Mouse (Mus musculus): ENCODE results near the gene Clock. TPM values are rescaled to one million over a fixed set of nuclear protein-coding genes. Genes with fewer than 3 reads are reported as not detected.

The Clock gene
- polyA plus RNA-seq, 1 experiment from 2014 or later: 11.6 TPM

DNA sequence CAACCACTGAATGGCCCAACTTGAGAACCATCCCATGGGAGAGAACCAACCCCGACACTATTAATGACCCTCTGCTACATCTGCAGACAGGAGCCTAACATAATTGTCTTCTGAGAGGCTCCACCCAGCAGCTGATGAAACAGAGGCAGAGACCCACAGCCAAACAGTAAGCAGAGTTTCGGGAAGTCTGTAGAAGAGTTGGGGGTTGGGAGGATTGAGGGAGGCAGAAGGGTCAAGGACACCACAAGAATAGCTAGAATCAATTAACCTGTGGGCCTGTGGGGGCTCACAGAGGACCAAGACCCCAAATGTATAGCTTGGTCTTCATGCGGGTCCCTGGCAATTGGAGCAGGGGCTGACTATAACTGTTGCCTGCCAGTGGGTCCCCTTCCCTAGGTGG is 16.3 kb downstream of the Clock start:
- no peak overlapping the region for H3K27ac ChIP-seq (ENCODE audit: low read depth, low read length)
- H3K36me3 ChIP-seq (ENCODE audit: control insufficient read depth, insufficient read depth, low read length): no peaks in the 10 kb centered on the region
- no peaks in the 10 kb centered on the region for H3K9me3 ChIP-seq (ENCODE audit: control insufficient read depth, low read length)
- no peak for ATAC-seq (ENCODE audit: low FRiP score)
- no peaks in the 10 kb centered on the region for H3K27me3 ChIP-seq (ENCODE audit: control insufficient read depth, insufficient read depth, low read length)
- H3K4me1 ChIP-seq (ENCODE audit: control insufficient read depth, insufficient read depth, low read length): peaks cover 2% of the 10 kb centered on the region; the same call in 1 of the 2 replicates
- no peak overlapping the region for H3K4me2 ChIP-seq
- 93% methylated on average over 3 of the region's 3 CpGs for WGBS
- no peak for DNase-seq (ENCODE audit: low spot score, missing footprints)
- no peak overlapping the region for H3K9ac ChIP-seq (ENCODE audit: low read length)
- H3K4me3 ChIP-seq (ENCODE audit: low read depth, low read length): no peak overlapping the region

DNA sequence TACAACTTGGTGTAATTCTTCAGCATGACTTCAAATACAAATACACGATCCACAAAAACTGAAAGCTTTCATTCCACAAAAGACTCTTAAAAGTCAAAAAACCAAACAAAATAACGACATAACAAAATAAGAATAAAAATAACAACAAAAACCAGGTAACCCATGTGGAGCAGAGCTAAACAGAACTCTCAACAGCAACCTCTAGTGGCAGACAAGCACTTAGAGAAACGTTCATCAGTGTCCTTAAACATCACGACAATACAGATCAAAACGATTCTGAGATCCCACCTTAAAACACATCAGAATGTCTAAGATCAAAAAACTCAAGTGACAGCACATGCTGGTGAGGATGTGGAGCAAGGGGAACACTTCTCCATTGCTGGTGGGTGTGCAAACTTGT is 17.5 kb downstream of the Clock start:
- WGBS: 82% methylated on average over 5 of the region's 5 CpGs
- Histone ChIP-seq H3K27me3 (ENCODE audit: control insufficient read depth, insufficient read depth, low read length) (no peaks in the 10 kb centered on the region), H3K9me3 (ENCODE audit: control insufficient read depth, low read length) (no peaks in the 10 kb centered on the region), H3K36me3 (ENCODE audit: control insufficient read depth, insufficient read depth, low read length) (no peaks in the 10 kb centered on the region), H3K9ac (ENCODE audit: low read length) (no peak overlapping the region), H3K4me1 (ENCODE audit: control insufficient read depth, insufficient read depth, low read length) (peaks cover 2% of the 10 kb centered on the region; the same call in 1 of the 2 replicates), H3K4me3 (ENCODE audit: low read depth, low read length) (no peak overlapping the region), H3K27ac (ENCODE audit: low read depth, low read length) (no peak overlapping the region), H3K4me2 (no peak overlapping the region)
- DNase-seq (ENCODE audit: low spot score, missing footprints): no peak
- no peak for ATAC-seq (ENCODE audit: low FRiP score)

DNA sequence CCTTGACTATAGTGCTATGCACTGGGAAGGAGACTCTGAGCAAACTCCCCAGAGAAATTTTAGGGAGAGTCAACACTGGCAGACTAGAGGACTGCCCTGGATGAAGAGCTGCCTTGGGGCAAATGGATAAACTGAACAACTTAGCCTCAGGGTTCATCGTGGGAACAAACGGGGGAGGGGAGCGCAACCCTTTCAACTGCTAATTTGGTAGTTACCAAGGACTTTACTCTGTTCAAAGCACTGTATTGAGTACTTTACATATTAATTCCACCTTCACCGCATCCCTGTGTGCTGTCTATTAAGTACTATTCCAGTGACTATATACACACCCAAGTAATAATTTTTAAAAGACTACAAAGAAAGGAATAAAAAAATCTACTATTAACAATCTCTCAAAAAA is 18.9 kb downstream of the Clock start:
- H3K4me2 ChIP-seq: no peak overlapping the region
- no peak overlapping the region for H3K27ac ChIP-seq (ENCODE audit: low read depth, low read length)
- peak; percentile 33; the same call in 1 of the 2 replicates for ATAC-seq (ENCODE audit: low FRiP score)
- WGBS: 42% methylated on average over 4 of the region's 4 CpGs
- H3K27me3 ChIP-seq (ENCODE audit: control insufficient read depth, insufficient read depth, low read length): no peaks in the 10 kb centered on the region
- no peak overlapping the region for H3K4me3 ChIP-seq (ENCODE audit: low read depth, low read length)
- H3K9me3 ChIP-seq (ENCODE audit: control insufficient read depth, low read length): no peaks in the 10 kb centered on the region
- no peak for DNase-seq (ENCODE audit: low spot score, missing footprints)
- H3K36me3 ChIP-seq (ENCODE audit: control insufficient read depth, insufficient read depth, low read length): no peaks in the 10 kb centered on the region
- peaks cover 2% of the 10 kb centered on the region; the same call in 1 of the 2 replicates for H3K4me1 ChIP-seq (ENCODE audit: control insufficient read depth, insufficient read depth, low read length)
- H3K9ac ChIP-seq (ENCODE audit: low read length): no peak overlapping the region

DNA sequence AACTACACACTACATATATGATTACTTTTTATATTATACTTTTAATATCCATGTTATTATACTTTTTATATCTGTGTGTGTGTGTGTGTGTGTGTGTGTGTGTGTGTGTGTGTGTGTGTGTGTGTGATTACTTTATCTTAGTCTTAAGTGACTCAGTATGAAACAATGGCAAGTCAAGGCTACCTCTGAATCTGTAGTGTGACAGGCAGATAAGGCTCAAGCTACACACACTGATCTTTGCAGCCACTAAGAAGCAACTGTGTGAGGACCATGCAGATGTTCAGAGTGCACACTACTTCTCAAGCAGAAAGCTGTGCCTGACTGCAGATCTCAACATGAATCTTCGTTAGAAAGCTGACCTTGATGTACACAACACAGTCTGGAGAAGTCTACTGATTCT is 20.7 kb downstream of the Clock start:
- no peak overlapping the region for H3K4me2 ChIP-seq
- H3K9me3 ChIP-seq (ENCODE audit: control insufficient read depth, low read length): no peaks in the 10 kb centered on the region
- 87% methylated on average over 1 of the region's 1 CpGs for WGBS
- DNase-seq (ENCODE audit: low spot score, missing footprints): no peak
- no peak for ATAC-seq (ENCODE audit: low FRiP score)
- H3K36me3 ChIP-seq (ENCODE audit: control insufficient read depth, insufficient read depth, low read length): no peaks in the 10 kb centered on the region
- H3K27me3 ChIP-seq (ENCODE audit: control insufficient read depth, insufficient read depth, low read length): no peaks in the 10 kb centered on the region
- H3K9ac ChIP-seq (ENCODE audit: low read length): no peak overlapping the region
- H3K4me1 ChIP-seq (ENCODE audit: control insufficient read depth, insufficient read depth, low read length): peaks cover 2% of the 10 kb centered on the region; the same call in 1 of the 2 replicates
- H3K27ac ChIP-seq (ENCODE audit: low read depth, low read length): no peak overlapping the region
- no peak overlapping the region for H3K4me3 ChIP-seq (ENCODE audit: low read depth, low read length)

DNA sequence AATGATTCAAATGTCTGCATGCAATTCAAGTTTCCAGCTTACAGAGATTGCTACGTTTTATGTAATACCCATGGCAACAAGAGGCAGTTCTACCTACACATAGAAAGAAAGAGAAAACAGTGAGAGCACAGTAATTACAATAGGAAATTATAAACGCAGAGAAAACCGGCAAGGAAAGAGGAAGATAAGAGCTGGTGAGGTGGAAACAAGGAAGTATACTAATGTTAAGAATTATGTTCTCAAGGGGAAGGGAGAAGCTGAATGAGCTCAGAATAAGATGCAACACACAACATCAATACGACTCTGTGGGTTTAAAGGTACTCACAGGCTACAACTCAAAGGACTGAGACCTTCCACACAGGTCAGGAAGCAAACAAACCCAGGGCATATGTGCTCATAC is 29.6 kb downstream of the Clock start:
- H3K36me3 ChIP-seq (ENCODE audit: control insufficient read depth, insufficient read depth, low read length): no peaks in the 10 kb centered on the region
- H3K4me3 ChIP-seq (ENCODE audit: low read depth, low read length): no peak overlapping the region
- H3K27ac ChIP-seq (ENCODE audit: low read depth, low read length): no peak overlapping the region
- DNase-seq (ENCODE audit: low spot score, missing footprints) (no peak), ATAC-seq (ENCODE audit: low FRiP score) (no peak)
- no peaks in the 10 kb centered on the region for H3K9me3 ChIP-seq (ENCODE audit: control insufficient read depth, low read length)
- no peaks in the 10 kb centered on the region for H3K27me3 ChIP-seq (ENCODE audit: control insufficient read depth, insufficient read depth, low read length)
- H3K4me2 ChIP-seq: no peak overlapping the region
- H3K9ac ChIP-seq (ENCODE audit: low read length): no peak overlapping the region
- WGBS: 92% methylated on average over 4 of the region's 4 CpGs
- H3K4me1 ChIP-seq (ENCODE audit: control insufficient read depth, insufficient read depth, low read length): no peaks in the 10 kb centered on the region

DNA sequence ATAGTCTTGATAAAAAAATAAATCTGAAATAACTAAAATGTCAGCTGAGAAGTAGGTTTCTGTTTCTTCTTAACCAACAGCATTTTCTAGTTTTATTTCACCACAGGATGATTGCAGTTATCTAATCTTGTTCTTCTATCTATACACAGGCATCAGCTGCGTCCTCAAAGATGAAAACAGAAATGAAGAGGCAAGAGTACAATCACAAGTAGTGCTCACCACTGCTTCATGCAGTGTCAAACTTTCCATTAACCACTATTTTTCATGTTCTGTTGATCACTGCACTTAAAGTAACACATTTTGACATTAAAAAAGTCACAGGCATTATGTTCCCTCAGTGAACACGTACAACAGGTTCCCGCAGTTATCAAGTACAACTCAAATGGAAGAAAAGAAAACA is 53.6 kb downstream of the Clock start:
- no peaks in the 10 kb centered on the region; the same call in 1 of the 2 replicates for H3K36me3 ChIP-seq (ENCODE audit: control insufficient read depth, insufficient read depth, low read length)
- H3K4me3 ChIP-seq (ENCODE audit: low read depth, low read length): no peak overlapping the region
- no peaks in the 10 kb centered on the region for H3K9me3 ChIP-seq (ENCODE audit: control insufficient read depth, low read length)
- ATAC-seq (ENCODE audit: low FRiP score) (no peak), DNase-seq (ENCODE audit: low spot score, missing footprints) (no peak)
- WGBS: 93% methylated on average over 3 of the region's 3 CpGs
- no peak overlapping the region for H3K27ac ChIP-seq (ENCODE audit: low read depth, low read length)
- no peak overlapping the region for H3K9ac ChIP-seq (ENCODE audit: low read length)
- H3K27me3 ChIP-seq (ENCODE audit: control insufficient read depth, insufficient read depth, low read length): no peaks in the 10 kb centered on the region
- H3K4me2 ChIP-seq: no peak overlapping the region
- H3K4me1 ChIP-seq (ENCODE audit: control insufficient read depth, insufficient read depth, low read length): no peaks in the 10 kb centered on the region

DNA sequence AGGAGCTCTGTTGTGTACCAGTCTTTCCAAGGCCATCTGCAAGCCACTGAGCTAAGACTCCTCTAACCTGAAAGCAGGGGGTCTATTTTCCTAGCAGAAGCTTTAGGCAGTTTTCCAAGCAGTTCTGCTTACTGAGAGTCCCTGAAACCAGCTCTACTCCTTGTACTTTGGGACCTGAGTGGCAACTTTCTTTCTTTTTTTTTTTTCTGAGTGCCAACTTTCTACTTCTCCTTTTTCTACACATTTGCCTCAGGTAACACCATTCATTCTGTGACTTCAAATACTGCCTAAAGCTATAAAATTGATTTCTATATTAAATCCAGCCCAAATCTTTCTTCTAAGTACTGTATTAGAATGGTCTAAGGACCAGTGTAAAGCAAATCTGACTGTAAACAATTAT is 58.1 kb downstream of the Clock start:
- H3K4me3 ChIP-seq (ENCODE audit: low read depth, low read length): no peak overlapping the region
- ATAC-seq (ENCODE audit: low FRiP score) (no peak), DNase-seq (ENCODE audit: low spot score, missing footprints) (no peak)
- no peak overlapping the region for H3K9ac ChIP-seq (ENCODE audit: low read length)
- no peaks in the 10 kb centered on the region; the same call in 1 of the 2 replicates for H3K36me3 ChIP-seq (ENCODE audit: control insufficient read depth, insufficient read depth, low read length)
- no peak overlapping the region for H3K27ac ChIP-seq (ENCODE audit: low read depth, low read length)
- no peak overlapping the region for H3K4me2 ChIP-seq
- H3K9me3 ChIP-seq (ENCODE audit: control insufficient read depth, low read length): no peaks in the 10 kb centered on the region
- H3K27me3 ChIP-seq (ENCODE audit: control insufficient read depth, insufficient read depth, low read length): no peaks in the 10 kb centered on the region
- no peaks in the 10 kb centered on the region for H3K4me1 ChIP-seq (ENCODE audit: control insufficient read depth, insufficient read depth, low read length)

DNA sequence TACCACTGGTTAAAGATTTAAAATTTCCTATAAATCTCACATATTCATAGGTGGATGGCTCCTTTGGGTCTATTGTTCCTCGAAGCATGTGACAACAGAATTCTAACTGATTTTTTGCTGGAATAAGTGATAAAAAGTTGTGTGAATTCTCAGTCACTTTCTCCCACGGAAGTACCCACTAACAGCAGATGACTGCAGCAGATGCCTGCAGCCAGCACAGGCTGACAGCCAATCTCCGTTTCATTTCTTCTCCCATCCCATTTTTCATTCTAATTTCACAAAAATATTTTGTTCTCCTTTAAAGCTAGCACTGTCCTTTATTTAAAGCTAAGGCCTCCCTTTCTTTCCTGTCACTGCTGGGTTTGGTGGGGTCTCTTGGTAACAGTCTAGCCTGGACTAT is 59.2 kb downstream of the Clock start:
- H3K9ac ChIP-seq (ENCODE audit: low read length): no peak overlapping the region
- H3K9me3 ChIP-seq (ENCODE audit: control insufficient read depth, low read length): no peaks in the 10 kb centered on the region
- no peak overlapping the region for H3K4me3 ChIP-seq (ENCODE audit: low read depth, low read length)
- no peak overlapping the region for H3K27ac ChIP-seq (ENCODE audit: low read depth, low read length)
- H3K27me3 ChIP-seq (ENCODE audit: control insufficient read depth, insufficient read depth, low read length): no peaks in the 10 kb centered on the region
- H3K4me2 ChIP-seq: no peak overlapping the region
- no peaks in the 10 kb centered on the region for H3K4me1 ChIP-seq (ENCODE audit: control insufficient read depth, insufficient read depth, low read length)
- no peaks in the 10 kb centered on the region; the same call in 1 of the 2 replicates for H3K36me3 ChIP-seq (ENCODE audit: control insufficient read depth, insufficient read depth, low read length)
- ATAC-seq (ENCODE audit: low FRiP score) (no peak), DNase-seq (ENCODE audit: low spot score, missing footprints) (no peak)
- WGBS: 91% methylated on average over 3 of the region's 3 CpGs

DNA sequence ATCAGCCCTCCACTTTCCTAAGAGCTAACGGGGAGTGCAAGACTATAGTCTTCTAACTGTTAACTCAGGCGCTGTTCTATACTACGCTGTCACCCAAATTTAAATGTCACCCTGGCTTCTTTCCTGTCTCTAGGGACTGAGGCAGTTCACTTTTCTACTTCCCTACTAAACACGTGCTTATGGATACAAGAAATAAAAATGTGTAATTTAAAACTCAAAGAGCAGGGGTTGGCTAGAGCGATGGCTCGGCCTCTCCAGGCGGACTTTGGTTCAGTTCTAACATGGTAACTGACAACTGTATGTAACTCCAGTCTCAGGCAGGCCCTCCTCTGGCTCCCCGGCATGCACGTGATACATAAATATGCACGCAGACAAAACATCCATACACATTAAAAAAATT is 60.2 kb downstream of the Clock start:
- H3K4me1 ChIP-seq (ENCODE audit: control insufficient read depth, insufficient read depth, low read length): no peaks in the 10 kb centered on the region
- WGBS: 95% methylated on average over 10 of the region's 10 CpGs
- H3K27ac ChIP-seq (ENCODE audit: low read depth, low read length): no peak overlapping the region
- H3K4me2 ChIP-seq: no peak overlapping the region
- no peaks in the 10 kb centered on the region for H3K27me3 ChIP-seq (ENCODE audit: control insufficient read depth, insufficient read depth, low read length)
- no peak for DNase-seq (ENCODE audit: low spot score, missing footprints)
- no peak overlapping the region for H3K9ac ChIP-seq (ENCODE audit: low read length)
- H3K36me3 ChIP-seq (ENCODE audit: control insufficient read depth, insufficient read depth, low read length): no peaks in the 10 kb centered on the region; the same call in 1 of the 2 replicates
- ATAC-seq (ENCODE audit: low FRiP score): no peak
- H3K9me3 ChIP-seq (ENCODE audit: control insufficient read depth, low read length): no peaks in the 10 kb centered on the region
- no peak overlapping the region for H3K4me3 ChIP-seq (ENCODE audit: low read depth, low read length)

DNA sequence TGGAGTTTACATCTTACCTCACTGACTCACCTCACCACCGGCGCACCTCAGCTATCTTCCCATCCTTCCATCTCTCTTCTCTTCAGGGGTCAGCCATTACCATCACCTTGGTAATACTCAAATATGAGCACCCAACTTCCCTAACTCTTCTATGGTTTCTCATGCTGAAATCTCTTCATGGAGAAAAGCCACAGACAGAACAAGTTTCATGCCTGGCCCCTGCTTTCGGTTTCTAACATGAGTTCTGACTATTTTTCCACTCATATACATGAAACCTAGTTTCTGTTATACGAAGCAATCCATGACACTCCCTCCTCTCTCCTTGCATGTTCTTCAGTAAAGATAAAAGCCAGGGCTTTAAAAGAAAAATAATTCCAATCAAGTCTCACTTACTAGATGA is 60.7 kb downstream of the Clock start:
- no peak for DNase-seq (ENCODE audit: low spot score, missing footprints)
- Histone ChIP-seq H3K27ac (ENCODE audit: low read depth, low read length) (no peak overlapping the region), H3K9me3 (ENCODE audit: control insufficient read depth, low read length) (no peaks in the 10 kb centered on the region), H3K4me1 (ENCODE audit: control insufficient read depth, insufficient read depth, low read length) (no peaks in the 10 kb centered on the region), H3K9ac (ENCODE audit: low read length) (no peak overlapping the region), H3K36me3 (ENCODE audit: control insufficient read depth, insufficient read depth, low read length) (no peaks in the 10 kb centered on the region; the same call in 1 of the 2 replicates), H3K4me2 (no peak overlapping the region), H3K4me3 (ENCODE audit: low read depth, low read length) (no peak overlapping the region), H3K27me3 (ENCODE audit: control insufficient read depth, insufficient read depth, low read length) (no peaks in the 10 kb centered on the region)
- ATAC-seq (ENCODE audit: low FRiP score): no peak
- WGBS: 93% methylated on average over 4 of the region's 4 CpGs
